8 mouse cellular contexts compared by ENCODE assay signal in the genomic region with DNA sequence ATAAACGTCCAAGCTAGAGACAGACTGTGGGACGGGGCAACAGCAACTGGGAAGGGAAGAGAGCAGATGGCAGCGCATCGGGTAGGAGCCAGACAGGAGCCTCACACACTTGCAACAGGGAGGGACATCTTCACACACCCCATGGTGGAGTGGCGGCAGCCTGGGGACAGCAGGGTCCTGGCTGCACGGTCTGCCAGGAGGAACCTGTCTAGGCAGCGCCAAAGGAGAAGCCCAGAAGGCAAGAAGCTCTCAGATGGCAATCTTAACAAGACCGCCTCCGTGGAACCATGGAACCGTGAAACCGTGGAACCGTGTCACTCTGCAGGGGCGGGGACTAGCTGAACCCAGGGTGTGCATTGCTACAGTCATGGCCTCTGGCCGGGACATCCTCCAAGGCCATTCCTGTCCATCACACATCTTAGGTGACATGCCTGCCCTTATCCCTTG. TPM values are rescaled to one million over a fixed set of nuclear protein-coding genes. Genes with fewer than 3 reads are reported as not detected.
A peak's percentile ranks its signal among the peaks of the same experiment; 100 is the strongest.
DNase-seq lines count a peak whose midpoint lies in the region; ATAC-seq and TF ChIP-seq lines count a peak whose summit lies in the region.

No protein-coding gene starts in this region.

- H3K4me1 ChIP-seq in lung, embryonic 16.5 days (replicated peaks; ENCODE audit: control insufficient read depth, insufficient read depth, low read length) = peaks cover 71% of the 10 kb centered on the region
- H3K4me1 ChIP-seq in forebrain, embryonic 15.5 days = peaks cover 77% of the 10 kb centered on the region
- H3K4me1 ChIP-seq in neural tube, embryonic 12.5 days = peaks cover 82% of the 10 kb centered on the region

- DNase-seq in gastrocnemius, adult 2 months = peak; percentile 57
- no peak for DNase-seq in gastrocnemius, postnatal 36 days
- DNase-seq in lung, postnatal 25 days (ENCODE audit: low spot score) = no peak
- DNase-seq in embryo, embryonic 10.5 days (ENCODE audit: low spot score) = no peak
- DNase-seq in T-cell, adult 2 months (ENCODE audit: low spot score) = no peak

- H3K36me3 ChIP-seq in lung, embryonic 16.5 days (ENCODE audit: control insufficient read depth, insufficient read depth, low read length) = no peaks in the 10 kb centered on the region; the same call in 1 of the 2 replicates
- no peaks in the 10 kb centered on the region for H3K36me3 ChIP-seq in forebrain, embryonic 15.5 days
- peaks cover 2% of the 10 kb centered on the region; the same call in 1 of the 2 replicates for H3K36me3 ChIP-seq in neural tube, embryonic 12.5 days

- H3K27me3 ChIP-seq in lung, embryonic 16.5 days (ENCODE audit: control insufficient read depth, insufficient read depth, low read depth, low read length) = no peaks in the 10 kb centered on the region
- H3K27me3 ChIP-seq in forebrain, embryonic 15.5 days = no peaks in the 10 kb centered on the region
- no peaks in the 10 kb centered on the region for H3K27me3 ChIP-seq in neural tube, embryonic 12.5 days (replicated peaks)

- H3K27ac ChIP-seq in gastrocnemius, adult 2 months = peak overlapping the region; percentile 73
- peak overlapping the region; percentile 31; the same call in 1 of the 2 replicates for H3K27ac ChIP-seq in lung, embryonic 16.5 days (ENCODE audit: low read length)
- H3K27ac ChIP-seq in forebrain, embryonic 15.5 days (replicated peaks) = peak overlapping the region; percentile 78
- H3K27ac ChIP-seq in neural tube, embryonic 12.5 days = peak overlapping the region; percentile 2; the same call in 1 of the 2 replicates

- no peak overlapping the region for H3K4me3 ChIP-seq in gastrocnemius, adult 2 months
- no peak overlapping the region for H3K4me3 ChIP-seq in lung, embryonic 16.5 days (ENCODE audit: low read length)
- H3K4me3 ChIP-seq in forebrain, embryonic 15.5 days = no peak overlapping the region
- no peak overlapping the region for H3K4me3 ChIP-seq in neural tube, embryonic 12.5 days

- no peaks in the 10 kb centered on the region for H3K9me3 ChIP-seq in lung, embryonic 16.5 days (ENCODE audit: control insufficient read depth, low read length)
- no peaks in the 10 kb centered on the region for H3K9me3 ChIP-seq in forebrain, embryonic 15.5 days
- no peaks in the 10 kb centered on the region for H3K9me3 ChIP-seq in neural tube, embryonic 12.5 days

- H3K4me2 ChIP-seq in lung, embryonic 16.5 days (ENCODE audit: low read depth, low read length) = no peak overlapping the region
- H3K4me2 ChIP-seq in forebrain, embryonic 15.5 days (replicated peaks) = no peak overlapping the region
- H3K4me2 ChIP-seq in neural tube, embryonic 12.5 days (replicated peaks) = peak overlapping the region; percentile 3

- WGBS in lung, embryonic 16.5 days = 63% methylated on average over 14 of the region's 14 CpGs
- WGBS in forebrain, embryonic 15.5 days = 47% methylated on average over 14 of the region's 14 CpGs
- WGBS in neural tube, embryonic 12.5 days = 69% methylated on average over 14 of the region's 14 CpGs

- TF ChIP-seq CTCF in gastrocnemius, adult 2 months (IDR thresholded peaks at IDR 0.05) = no peak

- no peak for ATAC-seq in lung, embryonic 16.5 days (ENCODE audit: low read depth)
- ATAC-seq in forebrain, embryonic 15.5 days (replicated peaks) = peak; percentile 70
- ATAC-seq in neural tube, embryonic 12.5 days (ENCODE audit: low FRiP score, low read depth) = no peak

- no peak overlapping the region for H3K9ac ChIP-seq in lung, embryonic 16.5 days (ENCODE audit: low read length)
- H3K9ac ChIP-seq in forebrain, embryonic 15.5 days (replicated peaks) = no peak overlapping the region
- no peak overlapping the region for H3K9ac ChIP-seq in neural tube, embryonic 12.5 days

- intact Hi-C loops in gastrocnemius, adult 2 months (cut with DNase I) = loop anchor here (5.0 kb wide), 1 partner anchor 53 kb away; no protein-coding TSS in a partner anchor
- intact Hi-C loops in gastrocnemius, postnatal 36 days (cut with DNase I) = no loop called here

RNA-seq across cellular contexts. Expression of gene Ncor2, which starts 50.1 kb away (rescaled TPM):
- total RNA-seq in gastrocnemius, adult 2 months (2021) = 100 to 1,000 TPM; 123 to 153 TPM
- total RNA-seq in gastrocnemius, postnatal 36 days (2021) = 100 to 1,000 TPM; 102 to 112 TPM
- polyA plus RNA-seq in lung, embryonic 16.5 days (2015; fragmentation: Nextera tagmentation; extraction: Ambion mirVana) = 20.3 and 27.3 TPM in 2 replicates
- 30.2 and 31.6 TPM in 2 replicates for polyA plus RNA-seq in forebrain, embryonic 15.5 days (2015; fragmentation: Nextera tagmentation; extraction: Ambion mirVana)
- polyA plus RNA-seq in neural tube, embryonic 12.5 days (2016; fragmentation: Nextera tagmentation; extraction: Ambion mirVana) = 36.0 and 36.9 TPM in 2 replicates

Comparison
In these comparisons a context has a peak if more than half of its experiments do, and no peak if none do; other contexts are left out.
1. H3K27ac ChIP-seq: peak in every context shown above with its lines; median percentile 78 in forebrain, embryonic 15.5 days; 73 in gastrocnemius, adult 2 months; 31 in lung, embryonic 16.5 days; 2 in neural tube, embryonic 12.5 days.